ENCODE assay signal across 7 mouse cellular contexts in the genomic region with DNA sequence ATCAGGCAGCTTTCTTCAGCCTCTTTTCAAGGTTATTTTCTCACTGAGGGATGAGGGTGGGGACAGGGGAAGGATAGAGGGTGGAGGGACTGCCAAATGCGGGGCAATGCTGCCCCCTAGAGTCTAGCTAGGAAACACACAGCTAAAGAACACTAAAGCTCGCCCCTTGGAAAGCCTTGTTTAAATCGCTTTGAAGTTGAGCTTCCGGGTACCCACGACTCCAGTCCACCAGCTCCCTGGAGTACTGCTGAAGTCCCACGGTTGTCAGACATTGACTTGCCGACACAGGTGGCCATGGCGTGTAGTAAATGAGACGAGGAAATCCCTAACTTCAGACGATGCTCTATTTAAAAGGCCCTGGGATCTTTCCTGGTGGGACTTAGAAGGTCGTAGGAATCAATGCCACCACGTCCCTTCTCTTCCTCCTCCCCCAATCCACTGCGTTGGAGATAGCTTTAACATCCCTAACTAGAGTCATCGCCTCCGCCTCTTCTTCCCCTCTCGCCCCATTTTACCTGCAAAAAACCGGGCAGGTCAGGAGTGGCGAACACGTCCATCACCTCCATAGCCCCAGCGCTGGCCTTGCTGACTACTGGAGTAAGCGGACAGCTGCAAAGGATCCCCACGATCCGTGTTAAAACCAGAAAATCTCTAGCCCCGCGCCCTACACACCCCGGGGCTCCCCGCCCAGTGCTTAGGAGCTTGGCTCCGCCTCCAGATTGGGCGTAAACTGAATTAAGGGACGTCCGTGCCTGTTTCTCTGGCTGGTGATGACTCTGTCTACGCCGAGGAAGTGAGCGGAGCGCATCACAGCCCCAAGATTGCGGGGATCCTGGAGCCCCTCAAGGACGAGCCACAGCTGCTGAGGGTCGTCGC. TPM values are rescaled to one million over a fixed set of nuclear protein-coding genes. Genes with fewer than 3 reads are reported as not detected.
DNase-seq lines count a peak whose midpoint lies in the region; ATAC-seq and TF ChIP-seq lines count a peak whose summit lies in the region.

No protein-coding gene starts in this region.

- peak; percentile 66 for ATAC-seq in granulocyte monocyte progenitor cell, adult 5-6 weeks (replicated peaks; ENCODE audit: poor library complexity, severe bottlenecking)
- ATAC-seq in limb, embryonic 11.5 days (ENCODE audit: insufficient number of reproducible peaks, low FRiP score, low TSS enrichment, low read depth): 0 out of 2 replicates have a peak, but pooled peaks have one; percentile 8
- peak; percentile 48 for ATAC-seq in midbrain, embryonic 13.5 days

- DNase-seq in adrenal gland, adult 8-10 months: peak; percentile 81
- DNase-seq in embryo, embryonic 11.5 days (ENCODE audit: low read depth, low spot score): peak; percentile 67
- DNase-seq in kidney, adult 11 months: peak; percentile 80
- peak; percentile 75 for DNase-seq in limb, embryonic 11.5 days (ENCODE audit: low spot score)

- 0 out of 2 replicates have a peak, but pooled peaks have one; percentile 9 for TF ChIP-seq POLR2A in small intestine, adult 2 months (IDR thresholded peaks at IDR 0.05; ENCODE audit: low read depth, low read length)

- H3K9me3 ChIP-seq in limb, embryonic 11.5 days (ENCODE audit: control insufficient read depth, low read length): no peaks in the 10 kb centered on the region; the same call in 1 of the 2 replicates
- H3K9me3 ChIP-seq in midbrain, embryonic 13.5 days: no peaks in the 10 kb centered on the region

- H3K4me2 ChIP-seq in limb, embryonic 11.5 days (ENCODE audit: low read depth, severe bottlenecking): peak overlapping the region; percentile 94
- peak overlapping the region; percentile 99 for H3K4me2 ChIP-seq in midbrain, embryonic 13.5 days (replicated peaks)

- peak; percentile 81; the same call in 1 of the 2 replicates for TF ChIP-seq CTCF in small intestine, adult 2 months (IDR thresholded peaks at IDR 0.05; ENCODE audit: extremely low read depth, insufficient read length, insufficient replicate concordance, low read depth, low read length)

- no peak overlapping the region for H3K27ac ChIP-seq in limb, embryonic 11.5 days (replicated peaks; ENCODE audit: low read depth, low read length)
- peak overlapping the region; percentile 63; the same call in 1 of the 2 replicates for H3K27ac ChIP-seq in midbrain, embryonic 13.5 days
- peak overlapping the region; percentile 74 for H3K27ac ChIP-seq in small intestine, adult 2 months (ENCODE audit: insufficient read depth, low read depth, low read length)

- peak overlapping the region; percentile 71 for H3K4me3 ChIP-seq in limb, embryonic 11.5 days (ENCODE audit: low read depth, low read length)
- H3K4me3 ChIP-seq in midbrain, embryonic 13.5 days (replicated peaks): peak overlapping the region; percentile 70
- H3K4me3 ChIP-seq in small intestine, adult 2 months (ENCODE audit: low read depth, low read length): peak overlapping the region; percentile 78

- H3K9ac ChIP-seq in limb, embryonic 11.5 days (ENCODE audit: low read length): peak overlapping the region; percentile 70
- H3K9ac ChIP-seq in midbrain, embryonic 13.5 days (replicated peaks): peak overlapping the region; percentile 73

- WGBS in limb, embryonic 11.5 days: 0% methylated on average over 39 of the region's 39 CpGs
- WGBS in midbrain, embryonic 13.5 days: 0% methylated on average over 39 of the region's 39 CpGs
- WGBS in small intestine, adult 2 months: 1% methylated on average over 39 of the region's 39 CpGs

- H3K36me3 ChIP-seq in limb, embryonic 11.5 days (ENCODE audit: control insufficient read depth, insufficient read depth, low read length): no peaks in the 10 kb centered on the region
- H3K36me3 ChIP-seq in midbrain, embryonic 13.5 days: no peaks in the 10 kb centered on the region
- H3K36me3 ChIP-seq in small intestine, adult 2 months (ENCODE audit: control insufficient read depth, insufficient read depth, low read length): peaks cover 29% of the 10 kb centered on the region

- no peaks in the 10 kb centered on the region for H3K27me3 ChIP-seq in limb, embryonic 11.5 days (ENCODE audit: control insufficient read depth, insufficient read depth, low read length)
- no peaks in the 10 kb centered on the region for H3K27me3 ChIP-seq in midbrain, embryonic 13.5 days
- H3K27me3 ChIP-seq in small intestine, adult 2 months (ENCODE audit: control insufficient read depth, insufficient read depth, low read length): no peaks in the 10 kb centered on the region

- no peaks in the 10 kb centered on the region for H3K4me1 ChIP-seq in limb, embryonic 11.5 days (ENCODE audit: control insufficient read depth, insufficient read depth, low read length)
- peaks cover 11% of the 10 kb centered on the region for H3K4me1 ChIP-seq in midbrain, embryonic 13.5 days (replicated peaks)
- peaks cover 8% of the 10 kb centered on the region for H3K4me1 ChIP-seq in small intestine, adult 2 months (ENCODE audit: control insufficient read depth, insufficient read depth, insufficient read length, low read length)

RNA-seq across cellular contexts. Expression of a gene that starts 1.0 kb away (rescaled TPM):
- 10 to 100 TPM; 21.6 to 24.4 (median 22.9) TPM for total RNA-seq in adrenal gland, adult 8-10 months (2022)
- total RNA-seq in granulocyte monocyte progenitor cell, adult 5-6 weeks (2014; fragmentation: Nextera tagmentation): 8.1 and 10.9 TPM in 2 replicates
- total RNA-seq in granulocyte monocyte progenitor cell, adult 5-6 weeks (2017): 6.8 and 9.2 TPM in 2 replicates
- 5.9 and 8.1 TPM in 2 replicates for polyA plus RNA-seq in limb, embryonic 11.5 days (2014; fragmentation: Nextera tagmentation; extraction: Ambion mirVana)
- polyA plus RNA-seq in midbrain, embryonic 13.5 days (2015; fragmentation: Nextera tagmentation; extraction: Ambion mirVana): 8.5 and 10.7 TPM in 2 replicates
- 6.3 and 13.7 TPM in 2 replicates for polyA plus RNA-seq in small intestine, adult 2 months (2012; rRNA removed)

RNA-seq across cellular contexts. Expression of a gene that starts 10.5 kb away (rescaled TPM):
- 10 to 100 TPM; 45.7 to 58.0 (median 50.5) TPM for total RNA-seq in adrenal gland, adult 8-10 months (2022)
- total RNA-seq in granulocyte monocyte progenitor cell, adult 5-6 weeks (2014; fragmentation: Nextera tagmentation): 20.6 and 38.4 TPM in 2 replicates
- total RNA-seq in granulocyte monocyte progenitor cell, adult 5-6 weeks (2017): 14.9 and 15.9 TPM in 2 replicates
- polyA plus RNA-seq in limb, embryonic 11.5 days (2014; fragmentation: Nextera tagmentation; extraction: Ambion mirVana): 11.2 and 13.9 TPM in 2 replicates
- 4.9 and 5.2 TPM in 2 replicates for polyA plus RNA-seq in midbrain, embryonic 13.5 days (2015; fragmentation: Nextera tagmentation; extraction: Ambion mirVana)
- 295 and 763 TPM in 2 replicates for polyA plus RNA-seq in small intestine, adult 2 months (2012; rRNA removed)

RNA-seq across cellular contexts. Expression of a gene that starts 52.3 kb away (rescaled TPM):
- total RNA-seq in adrenal gland, adult 8-10 months (2022): 10 to 100 TPM; 76.1 to 91.6 (median 86.8) TPM
- total RNA-seq in granulocyte monocyte progenitor cell, adult 5-6 weeks (2014; fragmentation: Nextera tagmentation): 72.0 and 78.9 TPM in 2 replicates
- total RNA-seq in granulocyte monocyte progenitor cell, adult 5-6 weeks (2017): 78.5 and 110 TPM in 2 replicates
- polyA plus RNA-seq in limb, embryonic 11.5 days (2014; fragmentation: Nextera tagmentation; extraction: Ambion mirVana): 69.3 and 69.8 TPM in 2 replicates
- 75.1 and 75.7 TPM in 2 replicates for polyA plus RNA-seq in midbrain, embryonic 13.5 days (2015; fragmentation: Nextera tagmentation; extraction: Ambion mirVana)
- 12.0 and 29.2 TPM in 2 replicates for polyA plus RNA-seq in small intestine, adult 2 months (2012; rRNA removed)

Comparison
In these comparisons a context has a peak if more than half of its experiments do, and no peak if none do; other contexts are left out.
1. ATAC-seq: peak in every context shown above with its lines; median percentile 66 in granulocyte monocyte progenitor cell, adult 5-6 weeks; 48 in midbrain, embryonic 13.5 days; 8 in limb, embryonic 11.5 days.
2. RNA of a gene that starts 10.5 kb away (polyA plus RNA-seq): 295 to 763 TPM in small intestine, adult 2 months; 11.2 to 13.9 TPM in limb, embryonic 11.5 days and 4.9 to 5.2 TPM in midbrain, embryonic 13.5 days; every median in the first group is over 10 times any median in the second.
3. Peak in every context shown above with its lines, with median percentiles within 50 percentile points of each other: DNase-seq and H3K4me3 ChIP-seq.